Mouse (Mus musculus): ENCODE results near the gene Gm28576. TPM values are rescaled to one million over a fixed set of nuclear protein-coding genes. Genes with fewer than 3 reads are reported as not detected.
"Not testable (repeated sequence)": the region's sequence is repeated elsewhere in the genome, so short reads cannot be mapped to it uniquely, and the experiment has no call there.

Gene Gm28576
- polyA plus RNA-seq (2015; fragmentation: Nextera tagmentation; extraction: Ambion mirVana), result not detected in 2 replicates

- H3K27ac ChIP-seq (ENCODE audit: low read length); H3K36me3 ChIP-seq (ENCODE audit: control insufficient read depth, insufficient read depth, low read length); H3K4me2 ChIP-seq (ENCODE audit: low read length); ATAC-seq; H3K4me3 ChIP-seq (ENCODE audit: low read depth, low read length); H3K9me3 ChIP-seq (replicated peaks; ENCODE audit: control insufficient read depth, low read length, poor library complexity, severe bottlenecking); H3K27me3 ChIP-seq (ENCODE audit: control insufficient read depth, insufficient read depth, low read depth, low read length); H3K9ac ChIP-seq (ENCODE audit: low read depth, low read length); H3K4me1 ChIP-seq (ENCODE audit: control insufficient read depth, insufficient read depth, low read length): not testable (repeated sequence)
- WGBS, result no CpG with 5 or more reads among the region's 8 CpGs
Measured at GRCm38 (mm10) chrY:7722641-7723040, at the start of gene Gm28576. Gene Gm28576, plus strand, starts transcription at chrY:7722941.

Other genes starting within 250 kb of the Gm28576 start
- gene Gm20826, start 84.5 kb upstream of the Gm28576 start, polyA plus RNA-seq (2015; fragmentation: Nextera tagmentation; extraction: Ambion mirVana), result 0.04 TPM in 1 of 2 replicates, not detected in the other